Mouse (Mus musculus) adrenal gland, postnatal 10 days (tissue): ENCODE data around the gene Ffar1. TPM values are rescaled to one million over a fixed set of nuclear protein-coding genes. Genes with fewer than 3 reads are reported as not detected.

Source experiments
- total RNA-seq, 2 experiments: library from RNA; stranded (reverse); gene quantifications; 2 replicates each; pipeline ENCODE4 v1.2.3; 2021

The Ffar1 gene
- total RNA-seq, 2 experiments from 2014 or later = 0.09 to 0.12 TPM

Other genes with a start within 250 kb of the Ffar1 start
- under 1 TPM; 0.33 to 0.48 TPM for gene Upk1a, start 248.7 kb downstream of the Ffar1 start, total RNA-seq
- gene Cox6b1, start 235.4 kb downstream of the Ffar1 start, total RNA-seq = 1,000 to 10,000 TPM; 3,012 to 3,285 TPM
- gene Etv2, start 225.7 kb downstream of the Ffar1 start, total RNA-seq = not detected
- gene Rbm42, start 211.2 kb downstream of the Ffar1 start, total RNA-seq = 10 to 100 TPM; 64.5 to 72.9 TPM
- 10 to 100 TPM; 10.5 to 12.4 TPM for gene Haus5, start 196.6 kb downstream of the Ffar1 start, total RNA-seq
- not detected for gene Pmis2, start 190.0 kb downstream of the Ffar1 start, total RNA-seq
- gene 2200002J24Rik, start 162.6 kb downstream of the Ffar1 start, total RNA-seq = 1 to 10 TPM in 1 of 2 experiments, not detected in 1; 2.6 TPM
- 1 to 10 TPM; 2.3 to 3.1 TPM for gene Atp4a, start 149.4 kb downstream of the Ffar1 start, total RNA-seq
- 100 to 1,000 TPM; 246 to 247 TPM for gene Tmem147, start 132.0 kb downstream of the Ffar1 start, total RNA-seq
- gene Gapdhs, start 117.9 kb downstream of the Ffar1 start, total RNA-seq = not detected
- 10 to 100 TPM; 25.4 to 34.6 TPM for gene Sbsn, start 110.1 kb downstream of the Ffar1 start, total RNA-seq
- gene Dmkn, start 97.8 kb downstream of the Ffar1 start, total RNA-seq = 1 to 10 TPM; 2.6 to 3.9 TPM
- 1 to 10 TPM; 1.5 to 1.6 TPM for gene Krtdap, start 73.7 kb downstream of the Ffar1 start, total RNA-seq
- 1 to 10 TPM in 1 of 2 experiments, under 1 TPM in 1; 0.94 to 1.7 TPM for gene Ffar2, start 37.8 kb downstream of the Ffar1 start, total RNA-seq
- under 1 TPM; 0.27 to 0.88 TPM for gene Ffar3, start 5.4 kb downstream of the Ffar1 start, total RNA-seq
- gene Cd22, start 18.8 kb upstream of the Ffar1 start, total RNA-seq = 1 to 10 TPM; 3.3 to 5.1 TPM
- gene Mag, start 53.3 kb upstream of the Ffar1 start, total RNA-seq = under 1 TPM; 0.45 to 0.58 TPM
- 1 to 10 TPM in 1 of 2 experiments, not detected in 1; 1.1 TPM for gene Hamp2, start 63.1 kb upstream of the Ffar1 start, total RNA-seq
- 1 to 10 TPM in 1 of 2 experiments, under 1 TPM in 1; 0.88 to 1.3 TPM for gene Hamp, start 82.5 kb upstream of the Ffar1 start, total RNA-seq
- gene Usf2, start 95.2 kb upstream of the Ffar1 start, total RNA-seq = 100 to 1,000 TPM; 105 to 108 TPM
- gene Lsr, start 111.9 kb upstream of the Ffar1 start, total RNA-seq = 10 to 100 TPM; 11.2 to 21.6 TPM
- gene Fam187b, start 112.2 kb upstream of the Ffar1 start, total RNA-seq = under 1 TPM; 0.39 to 0.63 TPM
- gene Fxyd5, start 180.9 kb upstream of the Ffar1 start, total RNA-seq = 10 to 100 TPM; 39.1 to 42.0 TPM
- gene Fxyd7, start 189.9 kb upstream of the Ffar1 start, total RNA-seq = 10 to 100 TPM in 1 of 2 experiments, 1 to 10 TPM in 1; 7.5 to 18.2 TPM
- gene Fxyd1, start 195.6 kb upstream of the Ffar1 start, total RNA-seq = 100 to 1,000 TPM; 353 to 358 TPM
- gene Lgi4, start 197.8 kb upstream of the Ffar1 start, total RNA-seq = 1 to 10 TPM; 6.1 to 7.0 TPM
- gene Fxyd3, start 215.1 kb upstream of the Ffar1 start, total RNA-seq = 1 to 10 TPM; 4.0 to 5.6 TPM